Mouse (Mus musculus): ENCODE data around the gene Xaf1. TPM values are rescaled to one million over a fixed set of nuclear protein-coding genes. Genes with fewer than 3 reads are reported as not detected.

Xaf1 gene
- polyA plus RNA-seq, 1 experiment from 2014 or later = 1.2 TPM

- Histone ChIP-seq H3K9me3 (replicated peaks; ENCODE audit: control insufficient read depth, low read length) (no peaks in the 10 kb centered on the region), H3K4me3 (ENCODE audit: low read depth, low read length) (no peak overlapping the region), H3K4me2 (ENCODE audit: low read depth, low read length) (no peak overlapping the region), H3K36me3 (replicated peaks; ENCODE audit: control insufficient read depth, insufficient read depth, low read depth, low read length) (no peaks in the 10 kb centered on the region), H3K9ac (replicated peaks; ENCODE audit: low read length) (no peak overlapping the region), H3K27ac (replicated peaks; ENCODE audit: low read depth, low read length) (no peak overlapping the region), H3K4me1 (ENCODE audit: control insufficient read depth, insufficient read depth, low read length) (no peaks in the 10 kb centered on the region), H3K27me3 (ENCODE audit: control insufficient read depth, insufficient read depth, low read length) (no peaks in the 10 kb centered on the region)
- ATAC-seq (replicated peaks; ENCODE audit: insufficient number of reproducible peaks, low FRiP score, low TSS enrichment, low read depth) = no peak
- 80% methylated on average over 3 of the region's 3 CpGs for WGBS
- no peak for DNase-seq (ENCODE audit: low spot score)
These were observed 51.8 kb downstream of the Xaf1 start for GRCm38 (mm10) chr11:72353186-72353585.

DNA sequence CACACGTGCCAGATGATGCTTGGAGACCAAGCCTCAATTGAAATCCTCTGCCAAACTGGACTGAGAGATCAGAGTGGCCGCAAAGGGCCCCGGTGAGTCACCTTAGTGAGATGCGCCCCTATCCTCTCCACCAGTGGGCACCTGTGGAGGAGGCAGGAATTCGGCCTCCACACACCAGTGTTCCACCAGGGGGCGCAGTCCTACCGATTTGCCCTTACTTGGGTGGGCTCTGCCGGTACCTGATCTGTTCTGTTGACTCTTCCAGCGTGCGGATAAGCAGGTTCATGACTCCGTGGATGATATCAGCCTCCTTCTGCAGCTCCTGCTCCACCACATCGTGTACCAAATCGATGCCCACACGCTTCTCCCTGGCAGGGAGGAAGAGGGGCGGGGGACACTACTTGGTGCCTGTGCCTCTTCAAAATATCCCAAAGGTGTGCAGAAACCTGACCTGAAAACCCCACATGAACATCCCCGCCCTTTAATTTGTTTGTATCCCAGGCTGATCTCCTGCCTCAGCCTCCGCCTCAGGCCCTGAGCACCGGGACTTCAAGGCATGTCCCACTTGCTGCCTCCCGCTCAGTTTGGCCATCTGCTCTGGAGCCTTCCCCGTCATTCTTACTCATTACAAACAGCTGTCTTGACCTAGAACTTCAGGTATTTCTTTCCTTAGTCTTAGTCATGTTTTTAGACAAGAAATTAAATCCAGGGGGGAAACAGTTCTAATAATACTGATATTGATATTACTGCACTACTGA, 53.7 kb downstream of the Xaf1 start:
- 22% methylated on average over 20 of the region's 20 CpGs for WGBS
- Histone ChIP-seq H3K27ac (replicated peaks; ENCODE audit: low read depth, low read length) (no peak overlapping the region), H3K9ac (replicated peaks; ENCODE audit: low read length) (no peak overlapping the region), H3K36me3 (replicated peaks; ENCODE audit: control insufficient read depth, insufficient read depth, low read depth, low read length) (no peaks in the 10 kb centered on the region), H3K27me3 (ENCODE audit: control insufficient read depth, insufficient read depth, low read length) (no peaks in the 10 kb centered on the region), H3K4me3 (ENCODE audit: low read depth, low read length) (no peak overlapping the region), H3K9me3 (replicated peaks; ENCODE audit: control insufficient read depth, low read length) (no peaks in the 10 kb centered on the region), H3K4me2 (ENCODE audit: low read depth, low read length) (no peak overlapping the region), H3K4me1 (ENCODE audit: control insufficient read depth, insufficient read depth, low read length) (no peaks in the 10 kb centered on the region)
- ATAC-seq (replicated peaks; ENCODE audit: insufficient number of reproducible peaks, low FRiP score, low TSS enrichment, low read depth) (no peak), DNase-seq (ENCODE audit: low spot score) (peak; percentile 89)

GRCm38 (mm10) chr11:72361385-72362346, 60.2 kb downstream of the Xaf1 start:
- Histone ChIP-seq H3K27me3 (ENCODE audit: control insufficient read depth, insufficient read depth, low read length) (no peaks in the 10 kb centered on the region), H3K4me2 (ENCODE audit: low read depth, low read length) (peak overlapping the region; percentile 66), H3K27ac (replicated peaks; ENCODE audit: low read depth, low read length) (no peak overlapping the region), H3K36me3 (replicated peaks; ENCODE audit: control insufficient read depth, insufficient read depth, low read depth, low read length) (no peaks in the 10 kb centered on the region), H3K4me1 (ENCODE audit: control insufficient read depth, insufficient read depth, low read length) (no peaks in the 10 kb centered on the region), H3K9me3 (replicated peaks; ENCODE audit: control insufficient read depth, low read length) (no peaks in the 10 kb centered on the region), H3K4me3 (ENCODE audit: low read depth, low read length) (peak overlapping the region; percentile 40), H3K9ac (replicated peaks; ENCODE audit: low read length) (peak overlapping the region; percentile 73)
- WGBS = 9% methylated on average over 42 of the region's 42 CpGs
- ATAC-seq (replicated peaks; ENCODE audit: insufficient number of reproducible peaks, low FRiP score, low TSS enrichment, low read depth) = peak; percentile 73
- peak; percentile 98 for DNase-seq (ENCODE audit: low spot score)

- ATAC-seq (replicated peaks; ENCODE audit: insufficient number of reproducible peaks, low FRiP score, low TSS enrichment, low read depth) (no peak), DNase-seq (ENCODE audit: low spot score) (no peak)
- H3K4me1 ChIP-seq (ENCODE audit: control insufficient read depth, insufficient read depth, low read length) = no peaks in the 10 kb centered on the region
- no peak within 1 kb of the TSS for H3K27ac ChIP-seq (replicated peaks; ENCODE audit: low read depth, low read length)
- H3K9ac ChIP-seq (replicated peaks; ENCODE audit: low read length) = peak within 1 kb of the TSS; percentile 73
- no peaks in the 10 kb centered on the region for H3K36me3 ChIP-seq (replicated peaks; ENCODE audit: control insufficient read depth, insufficient read depth, low read depth, low read length)
- peak within 1 kb of the TSS; percentile 40 for H3K4me3 ChIP-seq (ENCODE audit: low read depth, low read length)
- H3K9me3 ChIP-seq (replicated peaks; ENCODE audit: control insufficient read depth, low read length) = no peaks in the 10 kb centered on the region
- 38% methylated on average over 10 of the region's 10 CpGs for WGBS
- H3K4me2 ChIP-seq (ENCODE audit: low read depth, low read length) = peak within 1 kb of the TSS; percentile 66
- no peaks in the 10 kb centered on the region for H3K27me3 ChIP-seq (ENCODE audit: control insufficient read depth, insufficient read depth, low read length)
These were observed 60.9 kb downstream of the Xaf1 start, which contains the start of gene Tekt1 for GRCm38 (mm10) chr11:72362347-72362741. Gene Tekt1 (minus strand): TSS chr11:72362442.

Other genes starting within 250 kb of the Xaf1 start
- 0.18 and 0.34 TPM in 2 replicates for gene Pitpnm3, start 165.9 kb upstream of the Xaf1 start, polyA plus RNA-seq (2014; fragmentation: Nextera tagmentation; extraction: Ambion mirVana)
- gene Gm43951, start 94.8 kb upstream of the Xaf1 start, polyA plus RNA-seq (2014; fragmentation: Nextera tagmentation; extraction: Ambion mirVana) = 0.10 TPM in 1 of 2 replicates, not detected in the other
- 11.0 and 14.9 TPM in 2 replicates for gene 4933427D14Rik, start 94.2 kb upstream of the Xaf1 start, polyA plus RNA-seq (2014; fragmentation: Nextera tagmentation; extraction: Ambion mirVana)
- gene Txndc17, start 94.1 kb upstream of the Xaf1 start, polyA plus RNA-seq (2014; fragmentation: Nextera tagmentation; extraction: Ambion mirVana) = 175 and 192 TPM in 2 replicates
- 52.4 and 55.5 TPM in 2 replicates for gene Med31, start 86.0 kb upstream of the Xaf1 start, polyA plus RNA-seq (2014; fragmentation: Nextera tagmentation; extraction: Ambion mirVana)
- gene Slc13a5, start 34.4 kb upstream of the Xaf1 start, polyA plus RNA-seq (2014; fragmentation: Nextera tagmentation; extraction: Ambion mirVana) = 0.25 TPM in 1 of 2 replicates, not detected in the other
- not detected in 2 replicates for gene Fbxo39, start 12.8 kb downstream of the Xaf1 start, polyA plus RNA-seq (2014; fragmentation: Nextera tagmentation; extraction: Ambion mirVana)
- gene Tekt1, start 60.8 kb downstream of the Xaf1 start, polyA plus RNA-seq (2014; fragmentation: Nextera tagmentation; extraction: Ambion mirVana) = 6.3 and 6.4 TPM in 2 replicates
- gene Smtnl2, start 110.1 kb downstream of the Xaf1 start, polyA plus RNA-seq (2014; fragmentation: Nextera tagmentation; extraction: Ambion mirVana) = 8.0 TPM in 2 replicates
- gene Ggt6, start 133.9 kb downstream of the Xaf1 start, polyA plus RNA-seq (2014; fragmentation: Nextera tagmentation; extraction: Ambion mirVana) = not detected in 2 replicates
- gene Mybbp1a, start 139.7 kb downstream of the Xaf1 start, polyA plus RNA-seq (2014; fragmentation: Nextera tagmentation; extraction: Ambion mirVana) = 171 and 191 TPM in 2 replicates
- 3.0 and 3.2 TPM in 2 replicates for gene Spns2, start 188.3 kb downstream of the Xaf1 start, polyA plus RNA-seq (2014; fragmentation: Nextera tagmentation; extraction: Ambion mirVana)
- gene Spns3, start 248.9 kb downstream of the Xaf1 start, polyA plus RNA-seq (2014; fragmentation: Nextera tagmentation; extraction: Ambion mirVana) = not detected in 2 replicates

Data from embryonic facial prominence, embryonic 11.5 days (tissue).